Mouse (Mus musculus): ENCODE data around the gene Olfr397. TPM values are rescaled to one million over a fixed set of nuclear protein-coding genes. Genes with fewer than 3 reads are reported as not detected.

Gene Olfr397
- polyA plus RNA-seq (2014; fragmentation: Nextera tagmentation; extraction: Ambion mirVana), result not detected in 2 replicates

DNA sequence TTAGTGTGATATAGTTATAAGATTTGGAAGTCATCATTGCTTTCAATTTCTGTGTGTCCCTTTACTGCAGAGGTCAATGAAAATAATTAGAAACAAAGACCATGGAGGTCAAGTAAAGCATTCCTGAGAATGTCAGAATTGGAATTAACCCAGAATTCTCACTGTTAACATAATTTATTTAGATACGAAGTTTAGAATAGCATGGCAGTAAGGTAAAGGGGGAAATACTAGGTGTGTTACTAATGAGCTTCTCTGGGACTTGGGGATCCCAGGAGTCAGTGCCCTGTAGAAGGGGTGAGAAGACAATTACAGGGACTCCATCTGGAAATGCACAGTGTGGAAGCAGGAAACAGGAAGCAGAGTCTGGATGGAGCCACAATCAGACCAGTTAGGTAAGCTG lies at the start of gene Olfr397:
TSS of gene Olfr397 (plus strand) at position 301 of the 400 bp plus-strand sequence.
- Histone ChIP-seq H3K36me3 (ENCODE audit: control insufficient read depth, insufficient read depth, low read length) (no peaks in the 10 kb centered on the region), H3K9me3 (replicated peaks; ENCODE audit: control insufficient read depth, low read length) (peaks cover 6% of the 10 kb centered on the region; the same call in 1 of the 2 replicates), H3K27me3 (replicated peaks; ENCODE audit: control insufficient read depth, insufficient read depth, low read length) (no peaks in the 10 kb centered on the region), H3K4me1 (ENCODE audit: control insufficient read depth, insufficient read depth, low read length) (no peaks in the 10 kb centered on the region), H3K4me3 (ENCODE audit: low read depth, low read length) (no peak within 1 kb of the TSS), H3K4me2 (ENCODE audit: low read length) (no peak within 1 kb of the TSS), H3K27ac (ENCODE audit: low read depth, low read length) (no peak within 1 kb of the TSS), H3K9ac (ENCODE audit: low read length) (no peak within 1 kb of the TSS)
- no peak for DNase-seq (ENCODE audit: low spot score)
- no peak for ATAC-seq
- WGBS, result 74% methylated on average over 1 of the region's 1 CpGs

DNA sequence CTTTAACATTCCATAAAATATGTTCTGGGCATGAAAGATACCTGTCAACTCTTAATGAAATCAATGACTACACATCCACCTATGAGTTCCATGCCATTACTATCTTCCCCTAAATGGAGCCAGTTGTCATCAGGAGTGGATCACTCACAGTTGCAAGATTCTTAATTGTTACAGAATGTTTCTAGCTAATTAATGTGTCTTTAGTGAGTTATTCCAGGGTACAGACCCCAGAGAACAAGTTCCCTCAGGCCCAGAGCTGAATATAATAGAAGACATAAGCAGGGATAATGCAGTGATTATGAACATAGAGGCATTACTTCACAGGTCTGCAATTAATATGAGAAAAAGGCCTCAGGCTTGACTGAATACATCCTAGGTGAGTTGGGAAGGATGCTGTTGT lies 24.2 kb upstream of the Olfr397 start, which contains the start of gene Olfr23:
TSS of gene Olfr23 (plus strand) at position 301 of the 400 bp plus-strand sequence.
- Histone ChIP-seq H3K9me3 (replicated peaks; ENCODE audit: control insufficient read depth, low read length) (no peaks in the 10 kb centered on the region), H3K4me2 (ENCODE audit: low read length) (no peak within 1 kb of the TSS), H3K4me1 (ENCODE audit: control insufficient read depth, insufficient read depth, low read length) (no peaks in the 10 kb centered on the region), H3K36me3 (ENCODE audit: control insufficient read depth, insufficient read depth, low read length) (no peaks in the 10 kb centered on the region), H3K9ac (ENCODE audit: low read length) (no peak within 1 kb of the TSS), H3K27ac (ENCODE audit: low read depth, low read length) (no peak within 1 kb of the TSS), H3K4me3 (ENCODE audit: low read depth, low read length) (no peak within 1 kb of the TSS), H3K27me3 (replicated peaks; ENCODE audit: control insufficient read depth, insufficient read depth, low read length) (no peaks in the 10 kb centered on the region)
- no peak for DNase-seq (ENCODE audit: low spot score)
- ATAC-seq, result no peak

DNA sequence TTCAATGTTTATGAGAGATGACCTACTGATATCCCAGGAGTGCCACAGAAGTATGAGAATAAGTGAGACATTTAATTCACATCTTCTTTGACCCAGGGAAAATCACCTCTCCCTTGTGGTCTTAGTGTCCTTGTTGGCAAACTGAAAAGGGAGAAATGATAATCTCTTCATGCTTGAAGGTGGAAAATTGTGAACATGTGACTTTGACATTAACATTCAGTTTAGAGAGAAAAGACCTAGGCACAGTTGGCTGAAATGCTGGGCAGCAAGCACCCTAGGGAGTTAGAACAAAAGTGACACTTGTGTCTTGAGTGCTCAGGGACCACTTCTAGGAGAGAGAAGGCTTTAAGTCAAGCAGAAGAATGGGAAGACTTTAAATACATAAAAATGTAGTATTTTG lies 29.7 kb downstream of the Olfr397 start, which contains the start of gene Olfr398:
TSS of gene Olfr398 (minus strand) at position 101 of the 400 bp plus-strand sequence.
- no peak for DNase-seq (ENCODE audit: low spot score)
- no peak within 1 kb of the TSS for H3K9ac ChIP-seq (ENCODE audit: low read length)
- no peaks in the 10 kb centered on the region for H3K36me3 ChIP-seq (ENCODE audit: control insufficient read depth, insufficient read depth, low read length)
- ATAC-seq, result no peak
- no peak within 1 kb of the TSS for H3K27ac ChIP-seq (ENCODE audit: low read depth, low read length)
- H3K4me1 ChIP-seq (ENCODE audit: control insufficient read depth, insufficient read depth, low read length), result no peaks in the 10 kb centered on the region
- no peak within 1 kb of the TSS for H3K4me3 ChIP-seq (ENCODE audit: low read depth, low read length)
- no peaks in the 10 kb centered on the region for H3K27me3 ChIP-seq (replicated peaks; ENCODE audit: control insufficient read depth, insufficient read depth, low read length)
- peaks cover 12% of the 10 kb centered on the region; the same call in 1 of the 2 replicates for H3K9me3 ChIP-seq (replicated peaks; ENCODE audit: control insufficient read depth, low read length)
- no peak within 1 kb of the TSS for H3K4me2 ChIP-seq (ENCODE audit: low read length)

DNA sequence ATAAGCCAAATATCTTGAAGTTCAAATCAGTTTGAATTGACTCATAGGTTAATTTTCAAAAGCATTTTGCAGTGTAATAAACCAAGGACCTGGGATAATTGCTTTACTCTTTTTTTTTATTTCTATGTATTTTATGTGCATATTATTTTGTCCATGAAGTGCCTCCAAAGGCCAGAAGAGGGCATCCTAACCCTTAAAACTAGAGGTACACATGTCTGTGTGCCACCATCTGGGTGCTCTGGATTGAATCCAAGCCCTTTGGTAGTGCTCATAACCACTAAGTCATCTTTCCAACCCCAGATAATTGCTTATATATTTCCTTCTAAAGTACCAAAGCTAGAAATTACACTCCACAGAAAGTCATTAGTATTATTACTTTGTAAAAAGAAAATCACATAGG lies 32.5 kb downstream of the Olfr397 start:
- Histone ChIP-seq H3K9ac (ENCODE audit: low read length) (no peak overlapping the region), H3K4me3 (ENCODE audit: low read depth, low read length) (no peak overlapping the region), H3K36me3 (ENCODE audit: control insufficient read depth, insufficient read depth, low read length) (no peaks in the 10 kb centered on the region), H3K4me2 (ENCODE audit: low read length) (no peak overlapping the region), H3K27ac (ENCODE audit: low read depth, low read length) (no peak overlapping the region), H3K9me3 (replicated peaks; ENCODE audit: control insufficient read depth, low read length) (peaks cover 10% of the 10 kb centered on the region; the same call in 1 of the 2 replicates), H3K4me1 (ENCODE audit: control insufficient read depth, insufficient read depth, low read length) (no peaks in the 10 kb centered on the region), H3K27me3 (replicated peaks; ENCODE audit: control insufficient read depth, insufficient read depth, low read length) (no peaks in the 10 kb centered on the region)
- ATAC-seq (no peak), DNase-seq (ENCODE audit: low spot score) (no peak)

Other genes with a start within 250 kb of the Olfr397 start
- gene Olfr389, start 180.1 kb upstream of the Olfr397 start, polyA plus RNA-seq (2014; fragmentation: Nextera tagmentation; extraction: Ambion mirVana), result not detected in 2 replicates
- not detected in 2 replicates for gene Olfr390, start 177.9 kb upstream of the Olfr397 start, polyA plus RNA-seq (2014; fragmentation: Nextera tagmentation; extraction: Ambion mirVana)
- gene Olfr391-ps, start 157.8 kb upstream of the Olfr397 start, polyA plus RNA-seq (2014; fragmentation: Nextera tagmentation; extraction: Ambion mirVana), result not detected in 2 replicates
- not detected in 2 replicates for gene Olfr392, start 143.8 kb upstream of the Olfr397 start, polyA plus RNA-seq (2014; fragmentation: Nextera tagmentation; extraction: Ambion mirVana)
- gene Olfr393, start 109.4 kb upstream of the Olfr397 start, polyA plus RNA-seq (2014; fragmentation: Nextera tagmentation; extraction: Ambion mirVana), result not detected in 2 replicates
- gene Olfr394, start 70.0 kb upstream of the Olfr397 start, polyA plus RNA-seq (2014; fragmentation: Nextera tagmentation; extraction: Ambion mirVana), result not detected in 2 replicates
- gene Olfr395, start 51.5 kb upstream of the Olfr397 start, polyA plus RNA-seq (2014; fragmentation: Nextera tagmentation; extraction: Ambion mirVana), result not detected in 2 replicates
- not detected in 2 replicates for gene Olfr23, start 24.1 kb upstream of the Olfr397 start, polyA plus RNA-seq (2014; fragmentation: Nextera tagmentation; extraction: Ambion mirVana)
- not detected in 2 replicates for gene Olfr398, start 29.6 kb downstream of the Olfr397 start, polyA plus RNA-seq (2014; fragmentation: Nextera tagmentation; extraction: Ambion mirVana)
- not detected in 2 replicates for gene Olfr139, start 95.7 kb downstream of the Olfr397 start, polyA plus RNA-seq (2014; fragmentation: Nextera tagmentation; extraction: Ambion mirVana)
- not detected in 2 replicates for gene Olfr399, start 95.8 kb downstream of the Olfr397 start, polyA plus RNA-seq (2014; fragmentation: Nextera tagmentation; extraction: Ambion mirVana)
- gene Zfp616, start 109.1 kb downstream of the Olfr397 start, polyA plus RNA-seq (2014; fragmentation: Nextera tagmentation; extraction: Ambion mirVana), result not detected in 2 replicates
- gene Olfr401, start 152.9 kb downstream of the Olfr397 start, polyA plus RNA-seq (2014; fragmentation: Nextera tagmentation; extraction: Ambion mirVana), result not detected in 2 replicates
- gene Olfr402, start 192.7 kb downstream of the Olfr397 start, polyA plus RNA-seq (2014; fragmentation: Nextera tagmentation; extraction: Ambion mirVana), result not detected in 2 replicates
- not detected in 2 replicates for gene Olfr403, start 225.4 kb downstream of the Olfr397 start, polyA plus RNA-seq (2014; fragmentation: Nextera tagmentation; extraction: Ambion mirVana)